Mouse (Mus musculus): ENCODE measurements around the gene Nfyb. TPM values are rescaled to one million over a fixed set of nuclear protein-coding genes. Genes with fewer than 3 reads are reported as not detected.

The Nfyb gene
- polyA plus RNA-seq, 1 experiment from 2014 or later, result 50.1 TPM

- Histone ChIP-seq H3K4me1 (peaks cover 19% of the 10 kb centered on the region), H3K9ac (no peak overlapping the region), H3K4me3 (no peak overlapping the region), H3K36me3 (peaks cover 67% of the 10 kb centered on the region), H3K27me3 (no peaks in the 10 kb centered on the region), H3K27ac (no peak overlapping the region), H3K4me2 (no peak overlapping the region), H3K9me3 (no peaks in the 10 kb centered on the region)
- 89% methylated on average over 6 of the region's 6 CpGs for WGBS
- no peak for ATAC-seq (ENCODE audit: borderline replicate concordance, extremely low read depth, low FRiP score, low TSS enrichment)
Observed at GRCm38 (mm10) chr10:82758368-82758767, 5.6 kb downstream of the Nfyb start.

DNA sequence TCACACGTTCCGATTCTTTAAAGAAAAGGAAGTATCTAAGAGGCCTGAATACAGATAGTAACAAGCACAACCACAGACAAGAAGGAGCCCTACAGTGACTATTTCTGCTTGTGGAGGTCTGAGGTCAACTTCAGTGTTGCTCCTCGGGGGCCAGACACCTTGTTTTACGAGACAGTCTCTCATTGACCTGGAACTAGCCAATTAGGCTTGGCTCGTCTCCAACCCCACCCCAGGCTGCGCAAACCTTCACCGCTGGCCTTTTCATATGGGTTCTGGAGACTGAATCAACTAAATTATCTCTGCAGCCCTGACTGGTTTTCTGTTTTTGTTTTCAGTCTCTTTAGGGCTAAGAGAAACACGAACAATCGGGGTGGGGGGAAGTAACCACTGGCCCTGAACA, 6.6 kb downstream of the Nfyb start:
- ATAC-seq (ENCODE audit: borderline replicate concordance, extremely low read depth, low FRiP score, low TSS enrichment), result no peak
- Histone ChIP-seq H3K4me1 (peaks cover 15% of the 10 kb centered on the region), H3K4me2 (no peak overlapping the region), H3K9me3 (no peaks in the 10 kb centered on the region), H3K27ac (no peak overlapping the region), H3K4me3 (no peak overlapping the region), H3K9ac (no peak overlapping the region), H3K27me3 (no peaks in the 10 kb centered on the region), H3K36me3 (peaks cover 78% of the 10 kb centered on the region)
- 84% methylated on average over 9 of the region's 9 CpGs for WGBS

- Histone ChIP-seq H3K27ac (no peak overlapping the region), H3K4me2 (no peak overlapping the region), H3K27me3 (no peaks in the 10 kb centered on the region), H3K36me3 (peaks cover 86% of the 10 kb centered on the region), H3K9me3 (no peaks in the 10 kb centered on the region), H3K4me3 (no peak overlapping the region), H3K4me1 (peaks cover 10% of the 10 kb centered on the region), H3K9ac (no peak overlapping the region)
- no peak for ATAC-seq (ENCODE audit: borderline replicate concordance, extremely low read depth, low FRiP score, low TSS enrichment)
- 95% methylated on average over 9 of the region's 9 CpGs for WGBS
Observed at GRCm38 (mm10) chr10:82756466-82756865, 7.5 kb downstream of the Nfyb start.

DNA sequence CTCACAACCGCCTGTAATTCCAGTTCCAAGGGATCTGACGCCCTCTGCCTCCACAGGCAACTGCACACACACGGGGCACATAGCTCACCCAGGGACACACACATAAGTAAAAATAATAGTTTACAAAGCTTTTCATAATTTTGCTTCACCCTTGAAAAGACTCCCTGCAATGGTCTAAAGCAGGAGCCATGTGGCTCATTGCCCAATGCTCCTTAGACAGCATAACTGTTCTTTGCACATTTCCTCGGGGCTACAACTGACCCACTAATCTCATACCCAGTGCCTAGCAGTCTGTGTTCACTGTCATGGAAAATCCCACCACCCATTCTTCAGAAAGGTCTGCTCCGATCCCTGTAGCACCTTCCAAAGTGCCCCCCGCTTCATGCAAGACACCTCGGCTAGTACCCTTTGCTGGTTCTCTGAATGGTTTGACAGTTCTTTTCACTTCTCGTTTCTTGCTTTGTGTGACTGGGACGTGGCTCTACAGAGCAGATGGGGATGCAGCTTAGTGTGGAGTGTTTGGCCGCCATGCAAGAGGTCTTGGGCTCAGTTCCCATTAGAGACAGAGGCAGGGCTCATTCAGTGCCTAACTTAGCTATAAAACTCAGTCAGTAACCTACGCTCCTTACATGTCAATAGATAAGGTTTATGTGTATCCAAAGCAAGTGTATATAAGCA, 8.6 kb downstream of the Nfyb start:
- H3K4me2 ChIP-seq, result no peak overlapping the region
- H3K4me3 ChIP-seq, result no peak overlapping the region
- H3K4me1 ChIP-seq, result no peaks in the 10 kb centered on the region
- H3K27ac ChIP-seq, result no peak overlapping the region
- H3K36me3 ChIP-seq, result peaks cover 97% of the 10 kb centered on the region
- no peak overlapping the region for H3K9ac ChIP-seq
- ATAC-seq (ENCODE audit: borderline replicate concordance, extremely low read depth, low FRiP score, low TSS enrichment), result no peak
- H3K9me3 ChIP-seq, result no peaks in the 10 kb centered on the region
- no peaks in the 10 kb centered on the region for H3K27me3 ChIP-seq
- 94% methylated on average over 11 of the region's 11 CpGs for WGBS

- 83% methylated on average over 1 of the region's 1 CpGs for WGBS
- no peaks in the 10 kb centered on the region for H3K4me1 ChIP-seq
- no peaks in the 10 kb centered on the region for H3K9me3 ChIP-seq
- no peak overlapping the region for H3K4me3 ChIP-seq
- no peaks in the 10 kb centered on the region for H3K27me3 ChIP-seq
- ATAC-seq (ENCODE audit: borderline replicate concordance, extremely low read depth, low FRiP score, low TSS enrichment), result no peak
- H3K27ac ChIP-seq, result no peak overlapping the region
- H3K4me2 ChIP-seq, result no peak overlapping the region
- no peak overlapping the region for H3K9ac ChIP-seq
- H3K36me3 ChIP-seq, result peaks cover 92% of the 10 kb centered on the region
Observed at GRCm38 (mm10) chr10:82754642-82755041, 9.3 kb downstream of the Nfyb start.

DNA sequence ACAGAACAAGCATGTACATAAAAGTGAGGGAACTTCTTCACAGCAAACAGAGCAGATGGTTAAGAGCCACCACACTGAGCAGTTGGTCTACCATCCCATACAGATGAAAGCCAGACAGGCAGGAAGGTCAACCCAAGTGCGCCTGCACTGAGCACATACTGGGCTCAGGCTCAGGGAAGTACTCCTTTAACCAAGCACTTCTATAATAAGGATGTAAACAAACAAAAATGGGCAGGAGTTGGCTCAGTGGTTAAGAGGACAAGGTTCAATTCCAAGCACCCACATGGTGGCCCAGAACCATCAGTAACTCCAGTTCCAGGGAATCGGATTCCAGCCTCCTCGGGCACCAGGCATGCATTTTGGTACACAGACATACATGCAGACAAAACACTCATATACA, 11.0 kb downstream of the Nfyb start:
- H3K27me3 ChIP-seq, result no peaks in the 10 kb centered on the region
- no peak overlapping the region for H3K27ac ChIP-seq
- H3K4me1 ChIP-seq, result no peaks in the 10 kb centered on the region
- WGBS, result 87% methylated on average over 3 of the region's 3 CpGs
- no peak overlapping the region for H3K4me3 ChIP-seq
- H3K36me3 ChIP-seq, result peaks cover 93% of the 10 kb centered on the region
- H3K4me2 ChIP-seq, result no peak overlapping the region
- H3K9ac ChIP-seq, result no peak overlapping the region
- ATAC-seq (ENCODE audit: borderline replicate concordance, extremely low read depth, low FRiP score, low TSS enrichment), result no peak
- no peaks in the 10 kb centered on the region for H3K9me3 ChIP-seq

- no peak overlapping the region for H3K27ac ChIP-seq
- WGBS, result 89% methylated on average over 6 of the region's 6 CpGs
- H3K27me3 ChIP-seq, result no peaks in the 10 kb centered on the region
- H3K9ac ChIP-seq, result no peak overlapping the region
- no peak overlapping the region for H3K4me3 ChIP-seq
- H3K4me1 ChIP-seq, result no peaks in the 10 kb centered on the region
- peaks cover 94% of the 10 kb centered on the region for H3K36me3 ChIP-seq
- H3K4me2 ChIP-seq, result no peak overlapping the region
- no peak for ATAC-seq (ENCODE audit: borderline replicate concordance, extremely low read depth, low FRiP score, low TSS enrichment)
- no peaks in the 10 kb centered on the region for H3K9me3 ChIP-seq
Observed at GRCm38 (mm10) chr10:82750778-82751177, 13.2 kb downstream of the Nfyb start.

DNA sequence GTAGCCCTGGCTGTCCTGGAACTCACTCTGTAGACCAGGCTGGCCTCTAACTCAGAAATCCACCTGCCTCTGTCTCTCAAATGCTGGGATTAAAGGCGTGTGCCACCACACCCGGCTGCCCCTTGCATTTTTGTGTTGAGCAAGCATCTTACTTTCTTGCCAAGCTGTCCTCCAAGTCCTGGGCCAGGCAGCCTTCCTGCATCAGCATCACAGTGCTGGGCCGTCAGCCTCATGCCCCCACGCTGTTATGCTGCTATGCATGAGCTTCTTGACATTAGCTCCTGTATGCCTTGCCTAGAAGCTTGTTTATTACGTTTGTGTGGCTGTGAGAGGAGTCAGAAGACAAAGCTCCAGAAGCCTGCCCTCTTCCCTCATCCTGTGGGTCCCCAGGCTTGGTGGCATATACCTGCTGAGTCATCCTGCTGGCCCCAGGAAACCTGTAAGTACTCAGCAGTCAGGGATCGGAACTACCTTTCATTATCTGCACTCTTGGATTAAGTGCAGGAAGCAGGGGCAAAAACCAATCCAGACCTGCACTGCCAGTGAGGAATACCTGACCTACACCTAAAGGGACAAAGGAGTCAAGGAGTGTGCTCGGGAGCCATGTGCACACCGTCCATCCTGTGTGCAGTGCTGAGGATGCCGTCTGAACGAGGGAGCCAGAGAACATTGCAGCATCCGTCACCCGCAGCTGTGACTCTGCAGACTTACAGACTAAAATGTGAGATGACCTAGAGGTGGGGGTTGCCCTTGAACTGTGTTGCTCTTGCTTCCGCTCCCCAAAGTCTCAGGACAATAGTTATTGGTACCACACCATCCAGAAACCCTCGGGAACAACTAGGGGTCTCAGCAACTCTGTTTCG, 16.7 kb downstream of the Nfyb start:
- H3K36me3 ChIP-seq, result peaks cover 78% of the 10 kb centered on the region
- no peak overlapping the region for H3K4me3 ChIP-seq
- H3K4me1 ChIP-seq, result no peaks in the 10 kb centered on the region
- no peak overlapping the region for H3K27ac ChIP-seq
- no peak overlapping the region for H3K9ac ChIP-seq
- WGBS, result 84% methylated on average over 15 of the region's 15 CpGs
- no peaks in the 10 kb centered on the region for H3K9me3 ChIP-seq
- no peak for ATAC-seq (ENCODE audit: borderline replicate concordance, extremely low read depth, low FRiP score, low TSS enrichment)
- H3K4me2 ChIP-seq, result no peak overlapping the region
- H3K27me3 ChIP-seq, result no peaks in the 10 kb centered on the region

DNA sequence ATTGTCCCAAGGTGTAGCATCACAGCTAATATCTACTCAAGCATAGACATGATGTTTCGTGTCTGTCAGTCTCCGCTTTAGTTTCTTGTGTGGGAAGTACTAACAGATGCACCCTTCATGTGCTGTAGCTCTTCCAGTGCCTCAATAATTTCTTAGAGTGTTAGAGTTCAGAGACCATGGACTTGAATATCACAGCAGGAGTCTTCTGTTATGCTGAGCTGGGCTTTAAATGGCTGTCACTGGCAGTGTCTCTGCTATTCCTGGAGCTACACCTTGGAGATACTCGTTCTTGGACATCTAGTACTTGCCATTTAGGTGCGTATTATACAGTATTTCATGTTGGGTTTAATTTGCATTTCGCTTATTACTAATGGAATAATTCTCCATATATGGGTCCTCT, 18.6 kb downstream of the Nfyb start:
- Histone ChIP-seq H3K4me3 (no peak overlapping the region), H3K4me1 (no peaks in the 10 kb centered on the region), H3K4me2 (no peak overlapping the region), H3K9ac (no peak overlapping the region), H3K27me3 (no peaks in the 10 kb centered on the region), H3K27ac (no peak overlapping the region), H3K36me3 (peaks cover 63% of the 10 kb centered on the region), H3K9me3 (no peaks in the 10 kb centered on the region)
- no peak for ATAC-seq (ENCODE audit: borderline replicate concordance, extremely low read depth, low FRiP score, low TSS enrichment)
- 89% methylated on average over 5 of the region's 5 CpGs for WGBS

DNA sequence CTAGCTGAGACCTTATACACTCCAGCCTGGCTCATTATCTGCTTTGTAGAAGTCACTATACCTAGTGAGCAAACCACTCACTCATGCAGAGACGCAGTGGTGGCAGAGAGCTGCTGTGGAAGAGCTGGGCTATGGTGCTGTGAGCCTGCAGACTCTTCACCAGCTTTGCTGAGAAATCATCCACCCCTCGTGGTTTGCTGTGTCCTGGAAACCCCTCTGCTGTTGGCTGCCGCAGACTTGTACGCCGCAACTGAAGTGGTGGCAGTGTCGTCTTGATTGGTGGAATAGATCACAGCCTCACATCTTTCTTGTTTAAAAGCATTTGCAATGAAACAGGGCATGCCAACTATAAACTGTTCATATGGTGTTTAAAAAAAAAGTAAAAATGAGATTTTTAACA, 19.6 kb downstream of the Nfyb start:
- no peaks in the 10 kb centered on the region for H3K27me3 ChIP-seq
- H3K9me3 ChIP-seq, result no peaks in the 10 kb centered on the region
- no peak overlapping the region for H3K4me3 ChIP-seq
- H3K4me1 ChIP-seq, result no peaks in the 10 kb centered on the region
- H3K9ac ChIP-seq, result no peak overlapping the region
- no peak for ATAC-seq (ENCODE audit: borderline replicate concordance, extremely low read depth, low FRiP score, low TSS enrichment)
- WGBS, result 89% methylated on average over 6 of the region's 6 CpGs
- H3K4me2 ChIP-seq, result no peak overlapping the region
- H3K36me3 ChIP-seq, result peaks cover 66% of the 10 kb centered on the region
- H3K27ac ChIP-seq, result no peak overlapping the region

DNA sequence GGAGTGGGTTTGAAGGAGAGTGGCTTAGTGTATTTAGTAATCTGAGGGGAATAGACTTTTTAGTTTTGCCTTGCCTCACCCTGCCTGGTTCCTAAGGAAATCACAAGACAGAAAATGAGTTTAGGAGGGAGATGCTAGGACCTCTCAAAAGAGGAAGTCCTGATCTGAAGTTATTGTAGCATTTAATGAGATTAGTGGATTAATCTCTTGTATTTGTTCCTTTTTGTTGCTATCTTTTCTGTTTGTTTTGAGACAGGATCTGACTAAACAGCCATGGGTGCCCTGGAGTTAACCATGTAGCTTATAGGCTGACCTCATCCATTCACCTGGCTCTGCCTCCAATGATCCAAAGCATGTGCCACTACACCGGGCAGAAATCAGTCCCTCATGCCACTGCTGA, 21.4 kb downstream of the Nfyb start:
- WGBS, result 81% methylated on average over 1 of the region's 1 CpGs
- Histone ChIP-seq H3K9ac (no peak overlapping the region), H3K27ac (no peak overlapping the region), H3K4me3 (no peak overlapping the region), H3K9me3 (no peaks in the 10 kb centered on the region), H3K36me3 (peaks cover 60% of the 10 kb centered on the region), H3K4me1 (no peaks in the 10 kb centered on the region), H3K27me3 (no peaks in the 10 kb centered on the region), H3K4me2 (no peak overlapping the region)
- no peak for ATAC-seq (ENCODE audit: borderline replicate concordance, extremely low read depth, low FRiP score, low TSS enrichment)

GRCm38 (mm10) chr10:82741876-82742275, 22.1 kb downstream of the Nfyb start:
- no peak overlapping the region for H3K9ac ChIP-seq
- H3K27ac ChIP-seq, result no peak overlapping the region
- H3K36me3 ChIP-seq, result peaks cover 53% of the 10 kb centered on the region
- ATAC-seq (ENCODE audit: borderline replicate concordance, extremely low read depth, low FRiP score, low TSS enrichment), result no peak
- no peaks in the 10 kb centered on the region for H3K9me3 ChIP-seq
- 92% methylated on average over 4 of the region's 4 CpGs for WGBS
- H3K4me3 ChIP-seq, result no peak overlapping the region
- H3K4me2 ChIP-seq, result no peak overlapping the region
- no peaks in the 10 kb centered on the region for H3K4me1 ChIP-seq
- H3K27me3 ChIP-seq, result no peaks in the 10 kb centered on the region
